Mouse (Mus musculus) telencephalon, adult 2 months (tissue): Measurements from ENCODE around the gene Treml1.

Experiments
- DNase-seq: peaks from one replicate; pipeline ENCODE4 v3.0.0-alpha.2; 2011; ENCODE audit warnings: low read depth, low spot score

Gene Treml1

DNA sequence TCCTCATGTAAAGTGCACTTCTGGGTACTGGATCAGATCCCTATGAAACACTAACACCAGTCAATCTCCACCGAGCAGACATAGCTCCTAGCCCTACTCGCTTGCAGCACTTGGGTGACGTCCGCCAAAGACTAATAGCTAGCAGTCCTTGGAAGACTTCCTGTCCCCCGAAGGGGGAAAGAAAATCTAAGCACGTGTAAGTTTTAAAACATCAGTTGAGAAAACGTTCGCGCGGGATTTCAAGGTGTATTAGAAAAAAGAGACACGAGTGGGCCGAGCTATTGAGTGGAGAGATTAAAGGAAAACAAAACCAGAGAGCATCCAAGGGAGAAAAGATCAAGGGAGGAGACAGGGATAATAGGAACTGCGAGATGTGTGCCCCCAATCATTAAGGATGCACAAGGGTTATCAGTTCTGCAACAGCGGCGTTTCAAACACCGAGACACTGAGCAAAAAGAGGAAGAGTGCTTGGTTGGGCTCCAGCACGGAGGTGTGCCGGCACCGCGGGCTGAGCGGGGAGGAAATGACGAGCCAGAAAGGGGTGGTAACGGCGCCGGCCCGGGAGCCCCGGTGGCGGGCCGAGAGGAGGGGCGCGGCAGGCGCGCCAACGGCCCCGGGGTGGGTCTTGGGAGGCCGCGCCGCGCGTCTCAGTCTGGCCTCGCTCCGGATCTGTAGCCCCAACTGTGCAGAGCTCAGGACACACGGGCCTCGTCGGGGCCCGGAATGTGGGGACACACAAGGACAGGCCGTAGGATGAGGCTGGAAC lies 49.0 kb downstream of the Treml1 start:
- DNase-seq: no peak

DNA sequence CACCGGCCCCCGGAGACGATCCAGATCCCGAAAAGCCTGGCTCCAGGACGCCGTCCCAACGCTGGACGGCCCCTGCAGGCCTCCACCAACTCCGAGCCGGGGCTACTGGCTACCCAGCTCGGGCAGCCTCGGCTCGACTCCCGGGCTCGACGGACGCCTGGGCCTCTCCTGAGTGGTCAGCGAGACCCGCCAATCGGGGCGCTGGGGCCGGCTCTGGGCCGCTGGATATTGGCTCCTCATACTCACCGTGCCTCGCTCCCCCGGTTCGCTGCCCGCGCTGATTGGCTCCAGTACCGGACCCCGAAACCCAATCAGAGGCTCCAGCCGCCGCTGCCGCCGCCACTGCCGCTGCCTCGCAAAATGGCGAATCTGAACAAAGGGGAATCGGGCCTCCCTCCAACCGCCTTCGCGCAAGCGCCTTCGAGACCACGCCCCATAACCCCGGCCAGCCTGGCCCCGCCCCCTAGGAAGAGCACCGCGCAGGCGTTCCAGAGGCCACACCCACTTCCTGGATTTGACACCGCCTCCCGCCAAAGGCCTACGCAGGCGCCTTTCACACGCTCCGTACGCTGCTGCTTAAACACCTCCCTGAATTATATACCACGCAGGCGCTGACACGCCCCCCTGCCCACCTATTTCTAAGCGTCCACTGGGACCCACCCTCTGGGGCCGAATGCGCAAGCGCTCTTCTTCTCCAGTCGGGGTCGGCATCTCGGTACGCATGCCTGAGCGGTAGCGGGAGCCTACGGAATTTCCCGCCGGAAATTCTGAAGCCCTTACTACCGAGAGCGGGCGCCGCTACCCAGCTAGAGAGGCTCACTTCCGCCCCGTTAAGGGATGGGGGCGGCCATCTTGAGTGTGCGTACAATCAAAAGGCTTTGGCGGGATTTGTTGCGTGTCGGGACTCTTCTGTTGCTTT lies 49.9 kb downstream of the Treml1 start, which contains the start of the genes Nfya and Oard1:
Nfya (minus strand) TSS at position 527 of the 919 bp plus-strand sequence.
Oard1 (plus strand) TSS at position 635 of the 919 bp plus-strand sequence.
- DNase-seq: peak; percentile 100

DNA sequence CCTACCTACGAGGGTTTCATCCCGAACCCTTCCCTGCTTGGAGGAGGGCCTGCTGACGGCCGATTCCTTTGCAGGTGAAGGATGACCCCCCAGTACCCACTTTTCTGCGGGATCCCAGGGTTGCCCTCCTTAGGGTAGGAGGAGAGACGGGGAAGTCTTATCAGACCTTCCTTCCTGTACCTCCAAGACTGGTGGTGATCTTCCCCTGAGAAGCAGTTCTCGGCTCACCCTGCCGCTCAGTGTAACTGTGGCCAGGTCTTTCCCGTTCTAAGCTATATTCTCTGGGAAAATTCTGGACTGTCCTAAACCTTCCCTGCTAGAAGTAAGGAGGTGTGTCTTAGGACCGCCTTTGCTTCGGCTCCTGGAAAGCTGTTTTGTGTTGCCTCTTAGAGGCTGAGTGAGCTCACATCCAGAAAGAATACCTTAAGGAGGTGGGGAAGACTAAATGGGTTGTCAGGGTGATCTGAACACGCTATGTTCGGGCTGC lies 50.6 kb downstream of the Treml1 start:
- no peak for DNase-seq

DNA sequence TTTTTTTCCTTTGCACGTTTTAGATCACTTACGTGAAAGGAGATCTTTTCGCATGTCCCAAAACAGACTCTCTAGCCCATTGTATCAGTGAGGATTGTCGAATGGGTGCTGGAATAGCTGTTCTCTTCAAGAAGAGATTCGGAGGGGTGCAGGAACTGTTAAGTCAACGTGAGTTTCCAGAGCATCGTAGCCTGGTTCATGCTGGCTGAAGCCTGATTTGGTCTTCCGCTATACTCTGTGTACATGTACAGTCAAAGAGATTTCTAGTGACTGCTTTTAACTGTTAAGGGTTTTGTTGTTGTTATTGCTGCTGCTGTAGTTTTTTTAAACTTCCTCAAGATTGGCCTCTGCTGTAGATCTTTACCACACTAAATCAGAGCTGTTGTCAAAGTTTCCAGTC lies 51.5 kb downstream of the Treml1 start:
- no peak for DNase-seq

DNA sequence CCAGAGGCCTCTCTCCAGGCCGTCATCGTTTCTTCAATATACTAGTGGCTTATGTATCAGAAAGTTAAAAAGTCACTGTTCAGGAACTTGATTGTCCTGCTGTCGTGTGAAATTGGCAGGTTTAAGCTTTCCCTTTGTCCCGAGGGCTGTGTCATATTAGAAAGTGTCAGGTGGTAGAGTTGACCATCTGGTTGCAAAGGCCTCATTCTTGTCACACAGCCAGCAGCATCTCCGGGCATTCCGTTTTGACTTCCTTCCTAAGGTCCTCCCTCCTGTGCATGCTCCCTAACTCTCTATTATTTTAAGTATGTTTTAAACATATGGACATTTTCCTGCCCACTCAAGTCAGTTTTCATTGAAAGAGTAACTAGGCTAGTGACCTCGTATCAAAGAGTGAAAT lies 56.3 kb downstream of the Treml1 start:
- no peak for DNase-seq
